Mouse (Mus musculus): ENCODE results near the gene Pitpna.

DNA sequence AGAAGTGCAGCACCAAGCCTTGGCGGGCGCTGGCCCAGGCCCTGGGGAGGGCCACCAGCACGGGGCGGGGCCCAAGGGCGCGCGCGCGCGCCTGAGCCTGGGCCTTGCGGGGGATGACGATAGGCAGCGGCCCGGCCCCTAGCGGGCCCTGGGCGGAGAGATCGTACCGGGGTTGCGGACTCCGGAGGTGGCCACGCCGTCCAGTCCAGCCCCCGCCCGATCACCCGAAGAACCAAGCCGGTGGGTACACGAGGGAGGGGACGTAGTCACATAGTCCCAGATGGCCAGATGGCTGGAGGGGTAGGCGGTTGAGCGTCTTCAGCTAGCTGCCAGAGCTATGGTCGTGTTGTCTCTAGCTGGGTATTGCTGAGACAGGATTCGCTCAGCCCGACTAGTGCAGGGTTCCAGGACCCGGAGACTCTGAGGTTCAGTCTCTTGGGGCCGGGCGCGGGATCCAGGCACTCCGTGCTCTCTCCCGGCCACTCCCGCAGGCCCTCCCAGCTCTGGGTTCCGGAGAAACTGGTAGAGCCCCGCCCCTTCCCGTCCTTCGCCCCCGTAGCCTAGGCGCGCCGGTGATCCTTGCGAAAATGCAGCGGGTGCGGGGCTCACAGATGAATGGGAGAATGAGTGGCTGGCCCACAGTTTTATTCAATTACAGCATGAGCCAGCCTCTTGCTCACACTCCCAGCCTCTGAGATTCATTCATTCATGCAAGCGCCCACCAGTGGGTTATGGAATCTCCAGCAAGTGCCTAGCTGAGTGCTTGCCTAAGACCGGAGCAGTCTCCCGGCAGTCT, 63.7 kb downstream of the Pitpna start:
- TF ChIP-seq EP300 (IDR thresholded peaks at IDR 0.05; ENCODE audit: low read depth) (no peak), CTCF (IDR thresholded peaks at IDR 0.05; ENCODE audit: low read depth) (peak; percentile 31; the same call in 1 of the 2 replicates)

Measured in liver, postnatal 0 days (tissue).